Mouse (Mus musculus) neural tube, embryonic 11.5 days (tissue): Measurements from ENCODE around the gene Sgcg. TPM values are rescaled to one million over a fixed set of nuclear protein-coding genes. Genes with fewer than 3 reads are reported as not detected.

Experiments used
- ATAC-seq: fragments of 200-750 bp; cut with Nextera tagmentation; 2 replicates; pipeline ENCODE4 v1.8.0; 2017; ENCODE audit warnings: moderate number of reproducible peaks, mild to moderate bottlenecking, moderate TSS enrichment, moderate library complexity; ENCODE audit not compliant: insufficient read depth, low FRiP score, low TSS enrichment
- DNase-seq: peaks from one replicate; pipeline ENCODE4 v3.0.0-alpha.2; 2015; ENCODE audit warnings: low spot score
- H3K27ac ChIP-seq: fragments of 300-500 bp; sonication (generic); 2 replicates; pipeline ENCODE4 v1.5.1; 2014; ENCODE audit warnings: low read depth, mild to moderate bottlenecking, low read length
- H3K27me3 ChIP-seq: fragments of 300-500 bp; sonication (generic); 2 replicates; pipeline ENCODE4 v1.6.1; 2014; ENCODE audit warnings: mild to moderate bottlenecking, low read length, mixed read lengths; ENCODE audit not compliant: control insufficient read depth, insufficient read depth
- H3K36me3 ChIP-seq: fragments of 300-500 bp; sonication (generic); 2 replicates; pipeline ENCODE4 v1.6.1; 2014; ENCODE audit warnings: mild to moderate bottlenecking, low read length, moderate library complexity, mixed read lengths; ENCODE audit not compliant: control insufficient read depth, insufficient read depth
- H3K4me1 ChIP-seq: fragments of 300-500 bp; sonication (generic); 2 replicates; pipeline ENCODE4 v1.6.1; 2014; ENCODE audit warnings: low read length, mixed read lengths; ENCODE audit not compliant: control insufficient read depth, insufficient read depth
- H3K4me2 ChIP-seq: fragments of 300-500 bp; sonication (generic); 2 replicates; pipeline ENCODE4 v1.6.1; 2014; ENCODE audit warnings: low read depth, mild to moderate bottlenecking, moderate library complexity
- H3K4me3 ChIP-seq: fragments of 300-500 bp; sonication (generic); 2 replicates; pipeline ENCODE4 v1.5.1; 2014; ENCODE audit warnings: low read depth, low read length
- H3K9ac ChIP-seq: fragments of 300-500 bp; sonication (generic); 2 replicates; pipeline ENCODE4 v1.6.1; 2014; ENCODE audit warnings: mild to moderate bottlenecking, low read length
- H3K9me3 ChIP-seq: fragments of 300-500 bp; sonication (generic); 2 replicates; pipeline ENCODE4 v1.6.1; 2016; ENCODE audit warnings: low read length; ENCODE audit not compliant: control insufficient read depth
- WGBS: fragments of 180-500 bp; shearing (Covaris S2); extraction: QIAGEN DNeasy Blood & Tissue Kit; methylation state at CpG from one replicate; pipeline ENCODE4 v1.1.7; 2014; 5-methylcytosine and 5-hydroxymethylcytosine counted together
- polyA plus RNA-seq: library from polyadenylated mRNA; unstranded; fragments of >200 nt; fragmentation: Nextera tagmentation; extraction: Ambion mirVana; gene quantifications from 2 replicates; pipeline ENCODE4 v1.2.1, GENCODE M21; 2014

Gene Sgcg
- polyA plus RNA-seq, 1 experiment from 2014 or later, result 2.0 TPM

- H3K9me3 ChIP-seq, result no peaks in the 10 kb centered on the region
- H3K27ac ChIP-seq, result no peak overlapping the region
- ATAC-seq (no peak), DNase-seq (no peak)
- H3K9ac ChIP-seq, result no peak overlapping the region
- H3K27me3 ChIP-seq, result no peaks in the 10 kb centered on the region
- WGBS, result 76% methylated on average over 19 of the region's 19 CpGs
- no peaks in the 10 kb centered on the region for H3K36me3 ChIP-seq
- H3K4me3 ChIP-seq, result no peak overlapping the region
- no peaks in the 10 kb centered on the region for H3K4me1 ChIP-seq
- H3K4me2 ChIP-seq, result no peak overlapping the region
Measured at GRCm38 (mm10) chr14:61288606-61289286, 30.5 kb upstream of the Sgcg start.

GRCm38 (mm10) chr14:61278676-61279300, 20.5 kb upstream of the Sgcg start:
- peaks cover 19% of the 10 kb centered on the region for H3K27me3 ChIP-seq
- ATAC-seq (no peak), DNase-seq (no peak)
- 85% methylated on average over 7 of the region's 7 CpGs for WGBS
- no peak overlapping the region for H3K27ac ChIP-seq
- H3K36me3 ChIP-seq, result no peaks in the 10 kb centered on the region
- H3K4me2 ChIP-seq, result no peak overlapping the region
- H3K9ac ChIP-seq, result no peak overlapping the region
- H3K9me3 ChIP-seq, result no peaks in the 10 kb centered on the region
- H3K4me3 ChIP-seq, result no peak overlapping the region
- 0 out of 2 replicates have a peak, but pooled peaks cover 2% of the 10 kb centered on the region for H3K4me1 ChIP-seq

GRCm38 (mm10) chr14:61277285-61277684, 19.0 kb upstream of the Sgcg start:
- H3K4me2 ChIP-seq, result no peak overlapping the region
- H3K9me3 ChIP-seq, result no peaks in the 10 kb centered on the region
- H3K9ac ChIP-seq, result no peak overlapping the region
- H3K36me3 ChIP-seq, result no peaks in the 10 kb centered on the region
- no peak for ATAC-seq
- peaks cover 19% of the 10 kb centered on the region for H3K27me3 ChIP-seq
- 0 out of 2 replicates have a peak, but pooled peaks cover 2% of the 10 kb centered on the region for H3K4me1 ChIP-seq
- no peak overlapping the region for H3K27ac ChIP-seq
- no peak overlapping the region for H3K4me3 ChIP-seq
- DNase-seq, result peak; percentile 54
- 60% methylated on average over 1 of the region's 1 CpGs for WGBS

- H3K4me3 ChIP-seq, result peak overlapping the region; percentile 16; the same call in 1 of the 2 replicates
- no peaks in the 10 kb centered on the region for H3K9me3 ChIP-seq
- ATAC-seq (no peak), DNase-seq (no peak)
- no peak overlapping the region for H3K27ac ChIP-seq
- H3K9ac ChIP-seq, result no peak overlapping the region
- H3K36me3 ChIP-seq, result no peaks in the 10 kb centered on the region
- H3K4me1 ChIP-seq, result 0 out of 2 replicates have a peak, but pooled peaks cover 2% of the 10 kb centered on the region
- peaks cover 19% of the 10 kb centered on the region for H3K27me3 ChIP-seq
- H3K4me2 ChIP-seq, result peak overlapping the region; percentile 28; the same call in 1 of the 2 replicates
- WGBS, result 12% methylated on average over 38 of the region's 38 CpGs
Measured at GRCm38 (mm10) chr14:61274414-61275198, 16.3 kb upstream of the Sgcg start.

GRCm38 (mm10) chr14:61267908-61268475, 9.7 kb upstream of the Sgcg start:
- no peak overlapping the region for H3K9ac ChIP-seq
- H3K27me3 ChIP-seq, result no peaks in the 10 kb centered on the region
- no peak overlapping the region for H3K4me2 ChIP-seq
- DNase-seq, result no peak
- no peak overlapping the region for H3K4me3 ChIP-seq
- no peaks in the 10 kb centered on the region for H3K4me1 ChIP-seq
- 58% methylated on average over 5 of the region's 5 CpGs for WGBS
- H3K27ac ChIP-seq, result no peak overlapping the region
- H3K9me3 ChIP-seq, result no peaks in the 10 kb centered on the region
- no peak for ATAC-seq
- no peaks in the 10 kb centered on the region for H3K36me3 ChIP-seq

GRCm38 (mm10) chr14:61259084-61259483, 794 bp upstream of the Sgcg start:
- no peak for DNase-seq
- 51% methylated on average over 3 of the region's 3 CpGs for WGBS
- Histone ChIP-seq H3K27me3 (no peaks in the 10 kb centered on the region), H3K4me2 (no peak overlapping the region), H3K36me3 (no peaks in the 10 kb centered on the region), H3K9me3 (no peaks in the 10 kb centered on the region), H3K4me3 (no peak overlapping the region), H3K4me1 (no peaks in the 10 kb centered on the region), H3K9ac (no peak overlapping the region), H3K27ac (no peak overlapping the region)
- ATAC-seq, result no peak

GRCm38 (mm10) chr14:61252596-61253388, 5.5 kb downstream of the Sgcg start:
- Histone ChIP-seq H3K4me2 (no peak overlapping the region), H3K36me3 (no peaks in the 10 kb centered on the region), H3K9ac (no peak overlapping the region), H3K27ac (no peak overlapping the region), H3K27me3 (no peaks in the 10 kb centered on the region), H3K4me1 (no peaks in the 10 kb centered on the region), H3K9me3 (no peaks in the 10 kb centered on the region), H3K4me3 (no peak overlapping the region)
- ATAC-seq (no peak), DNase-seq (no peak)
- 77% methylated on average over 15 of the region's 15 CpGs for WGBS

- H3K4me1 ChIP-seq, result no peaks in the 10 kb centered on the region
- H3K27me3 ChIP-seq, result no peaks in the 10 kb centered on the region
- ATAC-seq (no peak), DNase-seq (no peak)
- H3K4me3 ChIP-seq, result no peak overlapping the region
- no peak overlapping the region for H3K27ac ChIP-seq
- H3K9ac ChIP-seq, result no peak overlapping the region
- no peaks in the 10 kb centered on the region for H3K36me3 ChIP-seq
- no peaks in the 10 kb centered on the region for H3K9me3 ChIP-seq
- H3K4me2 ChIP-seq, result no peak overlapping the region
- WGBS, result 87% methylated on average over 3 of the region's 3 CpGs
Measured at GRCm38 (mm10) chr14:61246444-61246843, 11.8 kb downstream of the Sgcg start.
